Mouse (Mus musculus): ENCODE data around the gene Gp2.

GRCm38 (mm10) chr7:119486683-119487082 lies 27.6 kb upstream of the Gp2 start:
- no peak for TF ChIP-seq CTCF (IDR thresholded peaks at IDR 0.05; ENCODE audit: borderline replicate concordance, insufficient read depth, low read length)
- TF ChIP-seq POLR2A (IDR thresholded peaks at IDR 0.05; ENCODE audit: low read depth, low read length), result no peak

Data from embryonic fibroblast, embryonic 13.5 days (primary cell).